Mouse (Mus musculus) layer of hippocampus, adult 18-20 months (tissue): ENCODE data around the gene Dlx4. TPM values are rescaled to one million over a fixed set of nuclear protein-coding genes. Genes with fewer than 3 reads are reported as not detected.

Source experiments
- DNase-seq, 2 experiments: peaks; one replicate each; pipeline ENCODE4 v3.0.0; 2022; ENCODE audit warnings: low spot score in 2 of 2
- long read RNA-seq: library from polyadenylated mRNA; stranded (forward); transcript quantifications from one replicate; pipeline ENCODE4 v2.0.0, GENCODE M21; 2021
- total RNA-seq, 2 experiments: library from RNA; stranded (reverse); gene quantifications; 2 replicates each; pipeline ENCODE4 v1.2.3; 2021

Gene Dlx4
- under 1 TPM; 0.13 to 0.17 TPM for total RNA-seq
- long read RNA-seq = 0 reads

DNA sequence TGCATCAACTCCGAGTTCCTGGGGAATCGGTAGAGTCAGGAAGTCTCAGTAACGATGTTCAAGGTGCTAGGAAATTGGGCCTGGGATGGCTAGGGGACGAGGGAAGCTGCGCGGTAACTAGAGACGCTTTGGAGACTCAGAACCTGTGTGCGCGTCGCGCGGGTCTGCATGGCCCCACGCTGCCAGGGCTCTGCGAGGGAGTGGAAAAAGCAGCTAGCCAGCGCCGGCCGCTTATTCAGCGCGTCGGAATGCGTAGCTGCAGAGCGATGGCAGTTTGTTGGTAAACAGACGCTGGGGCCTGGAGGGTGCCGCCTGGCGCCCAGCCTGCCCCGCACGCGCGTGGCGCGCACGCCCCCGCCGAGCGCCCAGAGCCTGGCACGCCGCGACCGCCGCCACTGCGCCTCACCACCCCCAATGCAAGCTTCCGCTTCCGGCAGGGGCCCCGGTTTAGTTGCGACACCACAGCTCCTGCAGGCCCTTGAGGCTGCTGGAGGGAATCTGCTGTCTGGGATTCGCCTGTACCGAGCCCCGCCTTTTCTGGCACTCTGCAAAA, at the start of gene Dlx4:
Gene Dlx4, minus strand, starts transcription at position 413 of the 553 bp plus-strand sequence.
- DNase-seq = no peak

DNA sequence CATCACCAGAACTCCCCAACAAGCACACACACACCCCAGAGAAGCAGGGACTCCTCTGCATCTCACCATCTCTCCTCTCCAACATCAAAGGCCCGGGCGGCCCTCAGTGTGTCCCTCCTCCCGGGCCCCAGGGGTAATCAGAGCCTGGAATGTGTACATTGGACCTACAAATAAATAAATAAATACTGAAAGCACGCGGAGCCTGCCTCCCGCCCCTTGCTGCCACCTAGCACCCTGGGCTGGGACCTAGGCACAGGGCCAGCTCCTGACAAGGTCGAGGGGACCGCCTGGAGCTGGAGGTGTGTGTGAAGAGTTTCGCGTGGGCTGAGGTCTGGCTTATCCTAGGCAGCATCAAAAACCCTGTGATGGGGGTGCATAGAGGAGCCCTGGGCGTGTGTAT, 43.8 kb upstream of the Dlx4 start:
- DNase-seq = no peak

DNA sequence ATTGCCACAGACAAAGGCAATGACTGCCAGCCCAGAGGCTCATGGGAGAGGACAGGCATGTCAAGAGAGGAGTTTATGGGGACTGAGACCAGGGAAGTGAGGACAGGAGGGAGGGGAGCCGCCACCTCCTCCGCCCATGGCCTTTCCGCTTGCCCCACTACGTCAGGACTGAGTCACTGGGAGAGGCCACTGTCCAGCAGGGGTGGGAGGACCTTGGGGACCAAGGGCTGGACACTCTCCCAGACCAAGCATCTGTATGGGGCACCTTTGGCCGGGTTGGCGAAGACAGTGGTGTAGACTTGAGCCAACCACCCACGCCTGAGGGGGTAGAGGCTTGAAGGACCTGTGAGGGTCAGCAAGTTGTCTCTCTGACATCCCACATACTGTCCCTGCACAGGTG, 40.8 kb upstream of the Dlx4 start:
- no peak for DNase-seq

DNA sequence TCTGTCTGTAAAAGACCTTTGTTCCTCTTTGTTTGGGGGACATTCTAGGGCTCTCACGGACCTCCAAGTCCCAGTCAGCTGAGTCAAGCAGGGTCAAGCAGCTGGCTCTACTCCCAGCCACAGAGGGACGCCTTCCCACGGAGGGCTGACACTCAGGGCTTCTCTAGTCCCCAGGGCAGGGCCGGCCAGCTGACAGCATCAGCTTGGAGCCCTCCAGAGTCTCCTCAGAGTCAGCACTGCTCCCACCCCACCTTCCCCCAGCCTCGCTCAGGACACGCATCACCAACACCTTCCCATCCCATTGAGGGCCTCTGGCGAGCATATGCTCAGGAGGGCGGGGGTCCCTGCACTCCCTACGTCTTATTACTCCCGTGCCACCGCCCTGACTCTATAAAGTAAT, 39.6 kb upstream of the Dlx4 start:
- DNase-seq = no peak

DNA sequence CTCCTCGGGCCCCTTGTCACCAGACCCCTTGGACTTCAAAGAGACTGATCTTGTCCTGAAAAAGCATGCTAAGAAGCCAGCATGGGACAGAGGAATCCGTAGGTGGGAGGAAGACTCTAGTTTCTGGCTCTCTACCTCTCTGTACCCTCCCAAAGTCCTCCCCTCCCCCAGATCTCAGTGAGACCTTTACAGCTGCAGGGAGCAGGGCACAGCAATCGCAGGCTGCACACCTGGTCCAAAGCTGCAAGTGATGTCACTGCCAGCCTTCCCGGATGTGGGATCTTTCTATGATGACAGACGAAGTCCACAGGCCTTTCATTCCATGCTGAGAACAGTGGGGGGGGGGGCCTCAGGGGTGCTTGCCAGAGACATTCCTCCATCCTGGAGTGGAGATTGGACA, 38.5 kb upstream of the Dlx4 start:
- DNase-seq = no peak

DNA sequence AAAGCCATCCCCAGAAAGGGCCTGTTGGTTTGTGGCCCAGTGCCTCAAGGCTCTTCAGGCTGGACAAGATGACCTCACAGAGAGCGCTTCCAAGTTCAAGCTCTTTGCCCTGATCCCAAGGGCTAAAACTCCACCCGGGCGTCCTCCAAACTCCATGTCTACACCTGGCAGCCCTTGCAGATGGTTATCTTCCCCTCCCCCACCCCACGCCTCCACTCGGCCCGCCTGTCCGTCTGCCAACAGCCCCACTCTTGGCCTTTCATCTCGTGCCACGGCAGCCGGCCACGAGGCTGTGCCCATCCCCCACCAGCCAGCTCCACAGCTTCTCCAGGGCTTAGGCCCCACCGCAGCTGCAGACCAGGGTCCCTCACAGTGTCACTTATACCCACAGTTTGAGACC, 33.2 kb upstream of the Dlx4 start:
- no peak for DNase-seq

DNA sequence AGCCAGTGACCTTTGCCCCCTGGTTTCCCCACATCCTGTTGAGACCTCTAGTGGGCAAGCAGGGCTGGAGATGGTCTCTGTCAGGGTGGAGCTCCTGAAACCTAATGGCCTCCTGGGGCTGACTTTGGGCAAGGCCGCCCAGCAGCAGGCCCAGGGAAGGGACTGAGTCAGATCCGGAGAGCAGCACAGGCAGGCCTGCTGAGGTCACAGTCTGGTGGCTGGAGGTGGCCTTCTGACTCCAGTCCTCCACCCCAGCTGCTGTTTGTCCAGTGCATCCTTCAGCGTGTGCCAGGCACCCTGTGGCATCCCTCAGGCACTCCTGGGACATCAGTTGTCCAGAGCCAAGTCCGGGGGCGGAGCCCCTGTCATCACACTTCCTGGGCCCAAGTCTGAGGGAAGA, 19.8 kb upstream of the Dlx4 start:
- DNase-seq = no peak

DNA sequence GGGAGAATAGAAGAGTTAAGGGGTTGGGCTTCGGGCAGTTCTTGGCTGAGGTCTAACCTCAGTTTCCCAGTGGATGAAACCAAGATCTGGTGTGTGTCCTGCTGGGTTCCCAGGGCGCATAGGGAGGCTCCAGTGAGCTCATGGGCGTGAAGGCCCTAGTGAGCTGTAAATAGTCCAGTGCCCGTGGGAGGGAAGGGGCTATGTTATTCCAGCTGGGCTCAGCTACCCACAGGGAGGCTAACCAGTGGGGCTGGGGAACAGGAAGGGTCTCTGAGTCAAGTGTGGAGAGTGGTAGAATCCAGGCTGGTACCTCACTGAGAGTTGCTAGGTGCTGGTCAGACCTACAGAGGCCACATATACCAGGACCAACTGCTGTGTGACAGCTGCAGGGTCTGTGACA, 15.6 kb upstream of the Dlx4 start:
- no peak for DNase-seq

DNA sequence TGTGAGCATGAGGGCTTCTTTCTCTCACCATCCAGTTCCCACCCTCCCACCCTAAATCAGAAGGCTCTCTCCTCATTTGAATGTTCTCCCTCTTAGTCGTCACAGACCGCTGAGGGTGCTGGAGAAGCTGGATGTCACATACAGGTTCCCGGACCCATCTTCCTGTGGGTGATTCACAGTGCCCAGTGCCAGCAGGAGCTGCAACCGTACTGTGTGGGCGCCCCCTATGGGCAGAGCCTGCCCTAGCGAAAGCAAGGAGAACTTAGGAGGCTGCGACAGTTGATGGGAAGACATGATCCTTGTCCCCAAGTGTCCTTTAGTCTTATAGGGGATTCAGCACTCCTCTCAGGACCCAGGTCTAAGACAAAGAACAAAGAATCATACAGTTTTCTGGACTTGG, 14.6 kb upstream of the Dlx4 start:
- no peak for DNase-seq

DNA sequence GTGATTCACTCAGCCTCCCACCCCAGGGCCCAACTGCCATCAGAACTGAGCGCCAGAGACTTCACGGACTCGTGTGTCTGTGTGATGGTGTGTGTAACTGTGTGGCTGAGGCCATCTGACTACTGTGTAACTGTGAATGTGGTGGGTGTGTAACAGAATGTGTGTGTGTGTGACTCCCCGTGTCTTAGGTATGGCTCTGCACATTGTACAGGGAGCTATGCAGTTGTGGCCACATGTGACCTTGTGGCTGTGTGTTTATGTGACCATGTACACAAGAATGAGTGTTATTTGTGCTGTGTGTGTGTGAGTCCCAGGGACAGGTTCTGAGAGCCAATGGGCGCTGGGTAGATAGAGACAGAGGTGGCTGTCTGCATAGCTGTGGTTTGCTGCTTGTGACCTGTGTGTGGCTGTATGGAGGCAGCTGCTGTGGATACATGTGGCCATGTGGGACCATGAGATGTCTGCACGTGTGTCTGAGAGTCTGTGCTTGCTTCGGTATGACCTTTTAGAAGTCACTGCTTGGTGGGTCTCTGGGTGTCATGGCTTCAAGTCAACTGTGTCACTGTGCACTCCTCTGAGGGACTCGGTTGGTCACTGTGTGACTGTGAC, 13.8 kb upstream of the Dlx4 start:
- no peak for DNase-seq

DNA sequence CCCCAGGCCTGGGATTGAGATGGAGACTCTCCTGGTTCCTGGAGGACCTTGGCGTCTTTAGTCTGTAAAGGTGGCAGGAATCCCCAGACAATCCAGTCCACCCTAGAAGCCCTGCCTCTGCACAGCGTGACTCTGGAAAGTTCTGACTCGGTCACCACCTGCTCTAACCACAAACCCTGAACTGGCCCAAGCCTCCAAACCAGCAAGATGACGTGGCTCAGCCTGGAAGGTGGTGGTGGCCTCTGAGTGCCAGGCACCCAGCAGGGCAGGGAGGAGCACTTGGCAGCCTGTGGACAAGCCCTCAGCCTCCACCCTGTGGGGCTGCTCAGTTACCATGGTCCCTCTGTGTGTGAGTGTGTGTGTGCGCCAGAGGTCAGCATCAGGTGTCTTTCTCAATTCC, 11.8 kb upstream of the Dlx4 start:
- DNase-seq = no peak

DNA sequence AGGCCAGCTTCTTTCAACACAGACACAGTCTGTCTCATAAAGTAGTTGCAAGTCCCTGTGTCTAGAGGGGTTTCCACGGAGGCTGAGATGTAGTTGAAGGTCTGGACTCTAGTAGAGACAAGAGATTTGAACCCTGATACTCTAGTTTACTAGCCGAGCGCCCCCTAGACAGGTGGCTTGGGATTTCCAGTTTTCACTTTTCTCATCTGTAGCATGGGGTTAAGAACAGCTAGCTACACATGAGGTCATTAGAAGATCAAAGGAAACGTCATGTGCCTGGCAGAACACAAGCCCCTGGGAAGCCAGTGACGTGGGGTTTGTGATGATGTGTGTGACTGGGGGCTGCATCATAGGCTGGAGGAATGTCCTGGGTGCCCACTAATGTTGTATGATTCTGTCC, 11.3 kb upstream of the Dlx4 start:
- no peak for DNase-seq

DNA sequence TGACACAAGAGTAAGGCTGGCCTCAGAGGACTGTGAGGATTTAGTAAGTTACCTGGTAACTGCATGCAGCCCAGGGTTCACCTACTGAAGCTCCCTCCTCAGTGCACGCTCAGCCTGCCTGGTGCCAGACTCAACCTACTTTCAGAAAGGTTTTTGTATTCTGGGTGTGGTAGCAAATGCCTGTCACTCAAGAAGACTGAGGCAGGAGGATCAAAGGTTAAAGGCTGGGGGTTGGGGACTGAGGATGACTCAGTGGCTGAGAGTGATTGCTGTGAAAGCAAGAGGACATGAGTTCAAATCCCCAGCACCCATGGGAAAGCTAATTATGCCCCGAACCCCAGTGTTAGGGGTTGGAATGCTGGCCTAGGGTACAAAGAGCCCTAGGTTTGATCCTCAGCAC, 9.4 kb upstream of the Dlx4 start:
- no peak for DNase-seq

DNA sequence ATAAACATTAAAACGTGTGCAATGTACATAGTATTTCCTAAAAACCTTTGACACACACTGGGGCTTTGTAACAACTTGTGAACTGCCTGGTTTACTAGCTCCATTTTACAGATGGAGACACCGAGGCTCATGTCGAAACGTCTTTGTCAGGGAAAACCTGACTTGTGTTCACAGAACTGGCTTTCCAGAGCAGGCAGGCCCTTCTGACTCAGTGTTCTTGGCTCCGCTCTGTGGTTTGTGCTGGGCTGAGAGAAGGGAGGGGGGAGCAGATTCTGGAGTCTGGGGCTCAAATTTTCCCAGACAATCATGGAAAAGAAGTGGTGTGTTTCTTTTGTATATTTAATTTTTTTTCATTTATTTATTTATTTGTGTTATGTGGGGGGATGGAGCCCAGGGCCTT, 7.6 kb upstream of the Dlx4 start:
- DNase-seq = no peak

DNA sequence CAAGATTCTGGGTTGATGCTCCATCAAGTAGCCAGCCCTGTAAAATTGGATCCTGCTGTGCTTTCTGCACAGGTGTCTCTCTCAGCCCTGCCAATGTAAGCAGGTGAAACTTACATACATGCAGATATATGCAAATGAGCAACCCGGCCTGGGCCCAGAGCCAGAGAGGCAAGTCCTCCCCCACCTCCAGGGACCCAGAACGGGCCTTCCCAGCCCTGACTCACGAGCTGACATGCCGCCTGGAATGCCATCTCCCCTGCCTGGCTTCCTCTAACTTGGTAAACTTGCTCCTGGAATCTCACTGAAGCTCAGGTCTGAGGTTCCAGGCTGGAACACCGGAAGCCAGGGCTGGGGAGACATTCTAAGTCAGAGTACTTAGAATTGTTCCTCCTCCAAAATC, 7.1 kb upstream of the Dlx4 start:
- no peak for DNase-seq

DNA sequence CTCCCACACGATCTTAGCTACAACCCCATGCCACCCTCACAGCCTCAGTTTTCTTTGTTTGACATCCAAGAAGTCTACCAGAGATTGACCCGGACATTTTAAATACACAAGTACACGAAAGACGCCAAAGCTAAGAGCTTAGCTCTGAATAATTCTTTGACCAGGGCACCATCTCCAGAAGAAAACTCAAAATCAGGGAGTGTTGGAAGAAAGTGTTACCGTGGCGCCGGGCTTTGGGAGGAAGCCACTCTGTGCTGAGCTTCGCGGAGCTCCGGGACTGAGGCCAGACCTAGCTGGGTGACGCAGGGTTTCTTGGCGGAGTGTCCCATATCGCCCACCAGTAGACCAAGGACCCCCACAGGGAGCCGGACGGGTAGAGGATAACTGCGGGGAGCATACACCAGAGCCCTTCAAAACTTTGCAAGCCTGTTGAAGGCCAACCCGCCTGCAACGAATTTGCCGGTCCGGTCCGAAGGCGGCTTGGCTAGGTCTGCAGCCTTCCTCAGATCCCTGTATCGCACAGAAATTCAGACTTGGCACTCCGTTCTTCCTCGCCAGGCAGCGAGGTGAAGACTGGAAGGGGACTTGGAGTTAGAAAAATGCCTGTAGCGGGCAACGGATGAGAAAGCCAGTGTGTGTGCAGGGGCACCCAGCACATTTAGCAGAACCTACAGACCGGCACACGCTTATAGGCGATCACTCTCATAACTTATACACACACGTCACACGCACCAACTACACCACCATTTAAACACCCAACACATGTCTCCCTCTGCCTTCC, 4.4 kb upstream of the Dlx4 start:
- DNase-seq = no peak

DNA sequence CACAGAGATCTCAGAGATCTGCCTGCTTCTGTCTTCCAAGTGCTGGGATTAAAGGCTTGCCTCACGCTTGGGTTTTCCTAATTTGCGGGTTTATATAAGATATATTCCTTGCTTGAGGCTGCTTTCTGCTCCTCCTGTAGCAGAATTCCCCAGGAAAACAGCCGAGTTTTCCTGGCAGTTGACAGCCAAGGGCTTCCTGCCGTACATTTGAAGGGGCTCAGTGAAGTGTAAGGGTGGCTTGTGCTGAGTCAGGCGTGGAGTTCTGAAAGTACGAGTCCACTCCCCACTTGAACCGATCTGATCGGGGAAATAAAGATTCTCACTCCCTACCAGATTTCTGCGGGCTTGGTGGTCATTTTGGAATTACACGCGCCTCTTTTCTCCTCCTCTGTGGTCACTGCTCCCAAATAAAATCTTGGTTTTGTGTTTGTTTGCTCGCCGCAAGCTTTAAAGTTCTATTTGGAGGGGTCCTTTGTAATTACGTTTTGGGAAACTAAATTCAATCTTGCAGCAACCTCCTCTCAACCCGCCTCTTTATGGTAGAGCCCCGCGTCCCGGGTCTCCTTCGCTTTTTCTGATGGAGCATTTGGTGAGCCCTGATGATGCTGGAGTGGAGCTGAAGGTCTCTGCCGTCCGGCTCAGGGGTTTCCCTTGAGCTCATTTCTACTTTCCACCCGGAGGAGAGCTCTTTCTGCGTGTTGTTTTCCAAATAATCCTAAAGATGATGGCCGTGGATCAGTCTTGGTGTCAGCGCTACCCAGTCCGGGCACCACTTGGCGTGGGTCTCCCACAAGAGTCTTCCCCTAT, 3.6 kb upstream of the Dlx4 start:
- no peak for DNase-seq

DNA sequence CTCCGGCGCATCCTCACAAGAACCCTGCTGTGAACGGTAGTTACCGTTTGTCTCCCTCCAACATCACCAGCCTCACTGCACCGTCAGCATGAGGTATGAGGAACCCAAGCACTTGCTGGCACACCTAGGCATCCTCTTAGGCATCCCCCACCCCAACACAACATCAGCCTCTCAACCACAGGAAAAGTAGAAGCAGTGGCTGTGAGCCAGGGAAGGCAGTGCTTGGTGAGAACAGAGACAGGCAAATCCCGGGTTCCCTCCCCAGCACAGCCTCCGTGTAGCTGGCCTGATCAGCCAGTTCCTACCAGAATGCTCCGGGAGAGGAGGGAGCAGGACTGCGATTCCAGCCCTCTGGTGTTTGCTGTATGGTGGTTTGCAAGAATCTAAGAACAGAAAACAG, 2.7 kb upstream of the Dlx4 start:
- no peak for DNase-seq

DNA sequence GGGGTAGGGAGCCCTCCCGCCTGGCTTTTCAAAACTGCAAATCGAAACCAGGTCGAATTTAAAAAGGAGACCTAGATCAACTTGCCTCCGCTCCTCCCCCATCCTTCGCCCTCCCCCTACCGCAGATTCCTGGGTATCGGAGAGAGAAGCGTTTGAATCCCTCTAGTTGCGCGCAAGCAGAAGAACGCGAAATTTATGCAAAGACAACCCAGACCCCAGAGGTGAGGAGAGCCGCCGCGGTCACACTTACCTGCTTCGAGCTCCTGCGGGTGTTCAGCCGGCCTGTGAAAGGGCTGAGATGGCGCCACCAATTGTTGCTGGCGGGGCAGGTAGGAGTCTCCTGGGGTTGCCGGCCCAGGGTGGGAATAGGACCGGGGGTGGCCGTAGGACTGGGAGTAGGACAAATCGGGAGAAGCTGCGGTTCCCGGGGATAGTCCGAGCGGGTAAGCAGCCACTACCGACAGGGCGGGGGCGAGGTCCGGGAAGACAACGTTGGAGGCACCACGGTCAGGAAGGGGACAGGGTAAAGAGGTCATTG, 1.0 kb downstream of the Dlx4 start:
- DNase-seq = no peak

DNA sequence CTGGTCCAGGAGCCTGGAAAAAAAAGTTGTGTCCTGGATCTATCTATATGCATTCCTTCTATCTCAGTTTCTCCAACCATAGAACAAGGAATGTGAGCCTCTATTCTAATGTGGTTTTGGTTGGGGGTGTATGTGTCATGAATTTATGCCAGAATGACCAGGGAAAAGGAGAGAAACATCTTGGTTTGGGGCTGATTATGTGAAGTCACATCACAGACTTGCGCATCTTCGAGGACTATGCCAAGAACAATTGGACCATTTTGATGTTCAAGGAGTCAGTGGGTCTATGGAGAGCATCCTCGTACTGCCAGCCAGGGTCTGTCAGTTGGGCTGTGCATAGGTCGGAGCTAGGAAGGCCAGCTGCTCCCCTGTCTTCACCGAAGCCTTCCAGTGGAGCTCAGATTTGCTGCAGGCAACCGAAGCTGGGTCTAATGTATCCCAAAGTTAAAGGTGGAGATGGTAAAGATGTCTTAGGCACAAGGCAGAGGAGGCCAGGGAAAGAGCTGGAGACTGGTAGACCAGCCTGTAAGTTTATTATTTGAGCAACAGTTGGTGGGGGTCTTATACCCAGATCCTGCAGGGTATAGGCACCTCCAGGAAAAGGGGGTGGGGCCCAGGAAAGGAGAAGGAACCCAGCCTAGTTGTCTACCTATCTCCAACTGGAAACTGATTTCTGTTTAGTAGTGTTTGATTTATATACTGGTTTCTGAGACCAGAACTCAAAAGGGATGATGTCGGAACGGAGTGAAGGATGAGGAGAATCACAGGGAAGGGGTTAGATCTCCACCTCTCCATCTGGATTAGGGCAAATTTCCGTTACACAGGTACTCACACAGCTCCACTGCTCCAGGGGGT, 1.7 kb downstream of the Dlx4 start:
- no peak for DNase-seq

DNA sequence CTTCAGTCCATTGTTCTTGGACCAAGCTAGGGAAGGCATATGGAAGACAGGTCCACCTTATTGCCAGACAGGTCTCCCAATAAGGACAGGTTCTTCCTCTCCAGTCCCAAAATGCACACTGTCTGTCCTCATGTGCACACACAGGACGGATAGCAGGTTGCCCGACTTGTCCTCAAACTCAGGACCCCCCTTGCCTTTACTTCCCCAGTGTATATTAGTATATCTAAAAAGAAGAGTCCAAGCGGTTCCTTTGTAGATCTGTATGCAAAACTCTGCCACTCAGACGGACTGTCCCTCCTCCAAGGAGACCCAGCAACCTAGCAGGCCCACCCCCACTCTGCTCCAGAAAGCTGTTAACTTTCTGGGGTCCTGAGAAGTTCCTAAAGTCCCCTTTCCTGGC, 2.4 kb downstream of the Dlx4 start:
- no peak for DNase-seq
